Mouse (Mus musculus) cerebellum, adult 2 months (tissue): ENCODE data around the gene Cpsf4l. TPM values are rescaled to one million over a fixed set of nuclear protein-coding genes. Genes with fewer than 3 reads are reported as not detected.

Experiments used
- DNase-seq, 2 experiments: peaks; one replicate each; pipeline ENCODE4 v3.0.0; 2021
- H3K27ac ChIP-seq: fragments of 200-500 bp; 2 replicates; pipeline ENCODE4 v1.5.1; 2012; ENCODE audit warnings: low read length, control low read depth, inconsistent platforms; ENCODE audit not compliant: insufficient read depth
- H3K27me3 ChIP-seq: fragments of 200-500 bp; 2 replicates; pipeline ENCODE4 v1.6.1; 2012; ENCODE audit warnings: inconsistent platforms, mild to moderate bottlenecking, low read length, moderate library complexity; ENCODE audit not compliant: control insufficient read depth, insufficient read depth
- H3K4me1 ChIP-seq: fragments of 200-500 bp; 2 replicates; pipeline ENCODE4 v1.6.1; 2011; ENCODE audit warnings: low read length; ENCODE audit not compliant: control insufficient read depth, insufficient read depth
- H3K4me3 ChIP-seq: fragments of 200-500 bp; replicated peaks from 2 replicates; pipeline ENCODE3; 2011; ENCODE audit warnings: mild to moderate bottlenecking, low read depth, low read length, control low read depth; ENCODE audit not compliant: insufficient read depth
- CTCF ChIP-seq: fragments of 200-500 bp; IDR thresholded peaks from 2 replicates; pipeline ENCODE4 v1.5.1; 2011; ENCODE audit warnings: low read depth, mild to moderate bottlenecking, control low read depth, low read length, moderate library complexity, borderline replicate concordance; ENCODE audit not compliant: insufficient read depth
- POLR2A ChIP-seq: fragments of 200-500 bp; IDR thresholded peaks from 2 replicates; pipeline ENCODE4 v1.6.1; 2011; ENCODE audit warnings: low read length, control low read depth, borderline replicate concordance; ENCODE audit not compliant: insufficient read depth
- WGBS: fragments of 180-500 bp; shearing (Covaris S2); methylation state at CpG from one replicate; pipeline ENCODE4 v1.1.7; 2018; 5-methylcytosine and 5-hydroxymethylcytosine counted together
- polyA plus RNA-seq: library from polyadenylated mRNA; depleted of rRNA; stranded (reverse); fragments of >200 nt; gene quantifications from 2 replicates; pipeline ENCODE4 v1.2.3, GENCODE M21; 2012

Cpsf4l gene
- polyA plus RNA-seq, 1 experiment: 7.5 TPM

DNA sequence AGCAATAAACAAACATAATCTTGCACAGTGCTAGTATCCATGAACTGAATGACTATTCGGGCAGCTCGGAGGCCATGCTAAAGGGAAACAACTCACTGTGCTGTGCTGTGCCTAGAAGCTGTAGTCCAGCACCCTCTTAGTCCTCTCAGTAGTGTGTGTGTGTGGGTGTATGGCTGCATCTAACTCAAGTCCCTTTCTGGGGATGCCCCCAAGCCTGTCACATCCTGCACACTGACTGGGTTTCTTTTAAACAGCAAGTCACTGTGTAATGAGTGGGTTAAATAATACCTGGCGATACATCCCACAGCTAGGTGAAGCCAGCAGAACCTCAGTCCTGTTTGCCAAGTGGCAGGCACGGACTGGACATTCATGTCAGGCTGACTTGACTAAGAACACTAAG, 51.1 kb downstream of the Cpsf4l start:
- no peak overlapping the region for H3K4me3 ChIP-seq
- WGBS: 73% methylated on average over 4 of the region's 4 CpGs
- DNase-seq: no peak
- no peak overlapping the region for H3K27ac ChIP-seq
- peaks cover 45% of the 10 kb centered on the region for H3K4me1 ChIP-seq
- no peak for TF ChIP-seq POLR2A
- TF ChIP-seq CTCF: no peak
- H3K27me3 ChIP-seq: no peaks in the 10 kb centered on the region

GRCm38 (mm10) chr11:113658319-113658718, 51.5 kb downstream of the Cpsf4l start:
- TF ChIP-seq CTCF: no peak
- no peak for TF ChIP-seq POLR2A
- no peak overlapping the region for H3K27ac ChIP-seq
- H3K4me3 ChIP-seq: no peak overlapping the region
- H3K27me3 ChIP-seq: no peaks in the 10 kb centered on the region
- no peak for DNase-seq
- 77% methylated on average over 8 of the region's 8 CpGs for WGBS
- H3K4me1 ChIP-seq: peaks cover 48% of the 10 kb centered on the region

DNA sequence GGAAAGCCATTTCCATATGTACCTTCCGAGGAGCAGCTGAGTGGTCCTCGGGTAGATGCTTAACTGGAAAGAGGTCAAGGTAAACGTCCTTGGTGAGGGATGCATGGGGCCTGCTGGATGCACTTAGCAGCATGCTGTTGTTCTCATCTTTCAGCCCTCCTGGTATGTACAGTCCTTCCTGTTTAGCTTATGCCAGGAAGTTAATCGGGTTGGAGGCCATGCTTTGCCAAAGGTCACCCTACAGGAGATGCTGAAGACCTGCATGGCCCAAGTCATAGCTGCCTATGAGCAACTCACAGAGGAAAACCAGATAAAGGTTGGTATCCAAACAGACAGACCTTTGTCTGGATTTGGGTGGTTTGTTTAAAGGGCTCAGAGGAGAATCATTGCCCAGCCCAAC, 52.6 kb downstream of the Cpsf4l start:
- Histone ChIP-seq H3K27me3 (no peaks in the 10 kb centered on the region), H3K27ac (peak overlapping the region; percentile 59), H3K4me1 (peaks cover 48% of the 10 kb centered on the region), H3K4me3 (no peak overlapping the region)
- WGBS: 5% methylated on average over 4 of the region's 4 CpGs
- TF ChIP-seq CTCF (no peak), POLR2A (no peak)
- DNase-seq: peak in 1 of 2 experiments; percentile 31

GRCm38 (mm10) chr11:113656511-113656932, 53.3 kb downstream of the Cpsf4l start:
- Histone ChIP-seq H3K27me3 (no peaks in the 10 kb centered on the region), H3K4me1 (peaks cover 47% of the 10 kb centered on the region), H3K4me3 (no peak overlapping the region), H3K27ac (peak overlapping the region; percentile 72)
- DNase-seq: peak; percentile 93 to 99
- 10% methylated on average over 8 of the region's 8 CpGs for WGBS
- TF ChIP-seq CTCF (no peak), POLR2A (no peak)

GRCm38 (mm10) chr11:113654561-113655270, 55.1 kb downstream of the Cpsf4l start:
- H3K4me1 ChIP-seq: peaks cover 40% of the 10 kb centered on the region
- 39% methylated on average over 18 of the region's 18 CpGs for WGBS
- no peak for TF ChIP-seq POLR2A
- TF ChIP-seq CTCF: no peak
- no peaks in the 10 kb centered on the region for H3K27me3 ChIP-seq
- H3K27ac ChIP-seq: no peak overlapping the region
- no peak overlapping the region for H3K4me3 ChIP-seq
- no peak for DNase-seq

DNA sequence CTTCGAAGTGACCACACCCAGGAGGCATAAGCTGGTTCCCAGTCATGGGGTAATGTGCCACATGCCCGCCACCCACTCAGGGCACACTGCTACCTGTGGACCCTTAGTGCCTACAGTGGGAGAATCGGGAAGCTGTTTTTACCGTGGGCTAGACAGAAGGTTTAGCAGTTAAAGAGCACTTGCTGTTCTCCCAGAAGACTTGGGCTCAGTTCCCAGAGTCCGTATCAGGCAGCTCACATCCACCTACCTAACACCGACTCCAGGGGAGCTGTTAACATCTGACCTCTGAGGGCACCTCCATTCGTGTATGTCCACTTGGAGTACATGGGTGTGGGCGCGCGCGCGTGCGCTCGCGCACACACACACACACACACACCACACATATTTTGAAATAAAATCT, 55.7 kb downstream of the Cpsf4l start:
- 69% methylated on average over 15 of the region's 15 CpGs for WGBS
- no peak overlapping the region for H3K27ac ChIP-seq
- H3K4me1 ChIP-seq: peaks cover 40% of the 10 kb centered on the region
- no peak overlapping the region for H3K4me3 ChIP-seq
- DNase-seq: no peak
- TF ChIP-seq POLR2A (no peak), CTCF (no peak)
- no peaks in the 10 kb centered on the region for H3K27me3 ChIP-seq

DNA sequence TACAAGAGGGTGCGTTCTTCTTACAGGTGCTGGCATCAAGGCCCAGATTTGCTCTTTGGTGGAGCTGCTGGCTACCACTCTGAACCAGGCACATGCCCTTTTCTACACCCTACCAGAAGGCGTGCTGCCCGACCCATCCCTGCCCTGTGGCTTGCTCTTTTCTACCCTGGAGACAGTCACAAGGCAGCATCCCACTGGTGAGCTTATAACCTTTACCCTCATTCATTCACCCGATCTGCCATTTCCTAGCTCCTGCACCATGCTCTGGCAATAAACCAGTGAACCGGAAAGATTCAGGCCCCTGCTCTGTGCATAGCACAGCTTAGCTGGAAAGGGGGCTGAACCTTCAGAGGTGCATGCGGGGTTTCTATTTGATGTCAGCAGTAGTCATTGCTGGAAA, 57.3 kb downstream of the Cpsf4l start:
- DNase-seq: no peak
- Histone ChIP-seq H3K27ac (no peak overlapping the region), H3K4me1 (peaks cover 44% of the 10 kb centered on the region), H3K4me3 (no peak overlapping the region), H3K27me3 (no peaks in the 10 kb centered on the region)
- TF ChIP-seq POLR2A (no peak), CTCF (no peak)
- WGBS: 85% methylated on average over 6 of the region's 6 CpGs

- WGBS: 41% methylated on average over 8 of the region's 8 CpGs
- DNase-seq: peak; percentile 56 to 58
- H3K27ac ChIP-seq: no peak overlapping the region
- H3K4me1 ChIP-seq: peaks cover 38% of the 10 kb centered on the region
- H3K27me3 ChIP-seq: no peaks in the 10 kb centered on the region
- no peak overlapping the region for H3K4me3 ChIP-seq
- TF ChIP-seq POLR2A (no peak), CTCF (peak; percentile 38; the same call in 1 of the 2 replicates)
Observed at GRCm38 (mm10) chr11:113651907-113652273, 57.9 kb downstream of the Cpsf4l start.
